Mouse (Mus musculus) liver, adult 2 months (tissue): ENCODE data around the gene Arhgef28. TPM values are rescaled to one million over a fixed set of nuclear protein-coding genes. Genes with fewer than 3 reads are reported as not detected.

Source experiments
- DNase-seq: peaks from one replicate; pipeline ENCODE4 v3.0.0-alpha.2; 2011; ENCODE audit warnings: low read depth, low spot score; ENCODE audit errors: extremely low read depth
- H3K27ac ChIP-seq: fragments of 200-500 bp; replicated peaks from 2 replicates; pipeline ENCODE4 v1.5.1; 2012; ENCODE audit warnings: low read depth, mild to moderate bottlenecking, control low read depth, inconsistent platforms, low read length; ENCODE audit not compliant: insufficient read depth
- H3K27me3 ChIP-seq: fragments of 200-500 bp; 2 replicates; pipeline ENCODE4 v1.6.1; 2012; ENCODE audit warnings: mild to moderate bottlenecking, moderate library complexity, low read length, inconsistent platforms; ENCODE audit not compliant: control insufficient read depth, insufficient read depth
- H3K36me3 ChIP-seq: fragments of 200-500 bp; 2 replicates; pipeline ENCODE4 v1.6.1; 2012; ENCODE audit warnings: low read length, inconsistent platforms; ENCODE audit not compliant: control insufficient read depth, insufficient read depth
- H3K4me1 ChIP-seq: fragments of 200-500 bp; 2 replicates; pipeline ENCODE4 v1.6.1; 2011; ENCODE audit warnings: low read length; ENCODE audit not compliant: control insufficient read depth, insufficient read depth
- H3K4me3 ChIP-seq: fragments of 200-500 bp; 2 replicates; pipeline ENCODE4 v1.5.1; 2011; ENCODE audit warnings: low read depth, mild to moderate bottlenecking, control low read depth, low read length, moderate library complexity; ENCODE audit not compliant: insufficient read depth
- H3K79me2 ChIP-seq: fragments of 200-500 bp; 2 replicates; pipeline ENCODE4 v1.6.1; 2012; ENCODE audit warnings: inconsistent platforms, mild to moderate bottlenecking, low read length, moderate library complexity; ENCODE audit not compliant: control insufficient read depth, insufficient read depth
- H3K9ac ChIP-seq: fragments of 200-500 bp; 2 replicates; pipeline ENCODE4 v1.6.1; 2012; ENCODE audit warnings: low read depth, mild to moderate bottlenecking, control low read depth, inconsistent platforms, low read length
- CTCF ChIP-seq: fragments of 200-500 bp; IDR thresholded peaks from 2 replicates; pipeline ENCODE4 v1.5.1; 2011; ENCODE audit warnings: low read depth, low read length, control low read depth
- POLR2A ChIP-seq: fragments of 200-500 bp; IDR thresholded peaks from 2 replicates; pipeline ENCODE4 v1.6.1; 2011; ENCODE audit warnings: low read length, control low read depth; ENCODE audit not compliant: insufficient read depth; ENCODE audit errors: extremely low read depth
- WGBS: fragments of 180-500 bp; shearing (Covaris S2); methylation state at CpG from one replicate; pipeline ENCODE4 v1.1.7; 2018; 5-methylcytosine and 5-hydroxymethylcytosine counted together
- polyA plus RNA-seq: library from polyadenylated mRNA; depleted of rRNA; stranded (reverse); fragments of >200 nt; gene quantifications from 2 replicates; pipeline ENCODE4 v1.2.3, GENCODE M21; 2012
- total RNA-seq: library from RNA; depleted of rRNA; stranded (reverse); fragments of >200 nt; gene quantifications from 2 replicates; pipeline ENCODE4 v1.2.3, GENCODE M21; 2014

The Arhgef28 gene
- total and polyA plus RNA-seq, 2 experiments = 0.20 to 0.37 TPM

- WGBS = 19% methylated on average over 5 of the region's 5 CpGs
These were observed 176.2 kb downstream of the Arhgef28 start for GRCm38 (mm10) chr13:98030041-98030440.

DNA sequence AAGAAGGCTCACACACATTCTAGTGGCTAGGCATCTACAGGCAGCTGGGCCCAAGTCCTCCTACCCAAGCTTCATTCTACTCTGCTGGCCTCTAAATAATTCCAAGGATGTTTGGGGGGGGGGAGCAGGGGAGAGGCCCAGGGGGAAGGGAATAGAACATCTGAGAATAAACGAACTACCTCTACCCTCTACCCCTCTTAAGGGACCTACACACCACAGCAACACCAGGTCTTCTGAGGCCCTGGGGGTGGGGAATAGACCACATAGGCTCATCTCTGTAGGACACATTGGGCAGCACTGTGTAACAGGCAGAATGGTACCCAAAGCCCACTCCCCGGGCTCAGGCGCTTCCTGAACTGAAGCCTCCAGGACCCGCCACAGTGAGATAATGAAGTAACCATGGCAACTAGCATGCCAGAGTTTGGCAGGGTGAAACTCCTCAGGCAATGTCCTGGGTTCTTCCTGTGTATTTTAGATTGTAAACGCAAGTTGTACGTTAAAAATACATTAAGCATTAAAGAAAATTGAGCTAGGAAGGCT, 177.5 kb downstream of the Arhgef28 start:
- no peak overlapping the region for H3K4me3 ChIP-seq
- H3K27me3 ChIP-seq = no peaks in the 10 kb centered on the region
- TF ChIP-seq POLR2A (no peak), CTCF (no peak)
- no peaks in the 10 kb centered on the region for H3K36me3 ChIP-seq
- H3K9ac ChIP-seq = no peak overlapping the region
- no peaks in the 10 kb centered on the region for H3K4me1 ChIP-seq
- H3K27ac ChIP-seq = no peak overlapping the region
- H3K79me2 ChIP-seq = no peaks in the 10 kb centered on the region
- DNase-seq = no peak
- 65% methylated on average over 6 of the region's 6 CpGs for WGBS

More at GRCm38 (mm10) chr13:98030041-98030440, 176.2 kb downstream of the Arhgef28 start:
- TF ChIP-seq POLR2A (no peak), CTCF (no peak)
- Histone ChIP-seq H3K9ac (no peak overlapping the region), H3K79me2 (no peaks in the 10 kb centered on the region), H3K36me3 (no peaks in the 10 kb centered on the region), H3K27me3 (no peaks in the 10 kb centered on the region), H3K4me1 (no peaks in the 10 kb centered on the region), H3K27ac (no peak overlapping the region), H3K4me3 (no peak overlapping the region)
- no peak for DNase-seq

DNA sequence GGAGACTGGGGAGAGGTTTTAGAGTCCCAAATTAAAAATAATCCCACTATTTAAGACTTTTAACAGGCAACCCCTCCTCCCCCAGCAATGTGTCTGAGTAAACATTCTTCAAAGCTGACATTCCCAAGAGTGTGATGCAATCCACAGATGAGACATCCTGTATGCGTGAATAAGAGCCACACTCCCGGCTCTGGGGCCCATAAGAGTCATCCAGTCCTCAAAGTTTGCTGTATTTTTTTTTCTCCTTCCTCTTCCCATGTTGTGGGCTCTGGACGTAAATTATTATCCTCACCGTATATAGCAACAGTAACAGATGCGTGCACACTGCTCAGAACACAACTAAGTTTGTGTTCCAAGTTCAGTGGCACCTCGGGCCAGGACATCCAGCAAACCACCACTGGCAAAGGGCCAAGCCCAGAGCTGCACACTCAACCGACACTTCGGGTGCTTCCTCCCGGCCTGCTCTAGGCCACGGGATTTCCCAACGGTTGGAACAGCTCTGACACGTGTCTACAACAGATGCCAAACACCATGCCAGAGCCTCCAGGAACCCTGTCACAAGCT, 178.5 kb downstream of the Arhgef28 start:
- peak; percentile 10 for DNase-seq
- Histone ChIP-seq H3K79me2 (no peaks in the 10 kb centered on the region), H3K36me3 (no peaks in the 10 kb centered on the region), H3K4me3 (no peak overlapping the region), H3K4me1 (no peaks in the 10 kb centered on the region), H3K9ac (no peak overlapping the region), H3K27me3 (no peaks in the 10 kb centered on the region), H3K27ac (no peak overlapping the region)
- TF ChIP-seq POLR2A = no peak
- no peak for TF ChIP-seq CTCF
- 47% methylated on average over 12 of the region's 12 CpGs for WGBS

DNA sequence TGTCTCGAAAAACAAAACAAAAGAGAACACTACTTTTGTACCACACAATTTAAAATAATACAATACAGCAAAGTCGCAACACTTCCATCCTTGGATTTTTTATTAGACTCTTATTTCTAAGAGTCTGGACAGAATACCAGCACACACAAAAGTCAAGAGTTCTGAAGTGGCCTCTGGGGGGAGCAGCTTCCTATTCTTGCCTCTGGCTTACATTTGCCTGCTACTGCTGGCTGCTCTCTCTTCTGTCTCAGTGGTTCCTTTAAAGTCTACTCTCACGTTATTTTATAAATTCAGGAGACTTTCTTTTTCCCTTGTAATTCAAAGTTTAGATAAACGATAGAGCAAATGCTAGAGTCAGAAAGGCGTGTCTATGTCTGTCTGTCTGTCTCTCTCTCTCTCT, 179.1 kb downstream of the Arhgef28 start:
- 72% methylated on average over 5 of the region's 5 CpGs for WGBS
- TF ChIP-seq CTCF = no peak
- no peak for TF ChIP-seq POLR2A
- Histone ChIP-seq H3K36me3 (no peaks in the 10 kb centered on the region), H3K27me3 (no peaks in the 10 kb centered on the region), H3K9ac (no peak overlapping the region), H3K4me1 (no peaks in the 10 kb centered on the region), H3K79me2 (no peaks in the 10 kb centered on the region), H3K27ac (no peak overlapping the region), H3K4me3 (no peak overlapping the region)
- no peak for DNase-seq

DNA sequence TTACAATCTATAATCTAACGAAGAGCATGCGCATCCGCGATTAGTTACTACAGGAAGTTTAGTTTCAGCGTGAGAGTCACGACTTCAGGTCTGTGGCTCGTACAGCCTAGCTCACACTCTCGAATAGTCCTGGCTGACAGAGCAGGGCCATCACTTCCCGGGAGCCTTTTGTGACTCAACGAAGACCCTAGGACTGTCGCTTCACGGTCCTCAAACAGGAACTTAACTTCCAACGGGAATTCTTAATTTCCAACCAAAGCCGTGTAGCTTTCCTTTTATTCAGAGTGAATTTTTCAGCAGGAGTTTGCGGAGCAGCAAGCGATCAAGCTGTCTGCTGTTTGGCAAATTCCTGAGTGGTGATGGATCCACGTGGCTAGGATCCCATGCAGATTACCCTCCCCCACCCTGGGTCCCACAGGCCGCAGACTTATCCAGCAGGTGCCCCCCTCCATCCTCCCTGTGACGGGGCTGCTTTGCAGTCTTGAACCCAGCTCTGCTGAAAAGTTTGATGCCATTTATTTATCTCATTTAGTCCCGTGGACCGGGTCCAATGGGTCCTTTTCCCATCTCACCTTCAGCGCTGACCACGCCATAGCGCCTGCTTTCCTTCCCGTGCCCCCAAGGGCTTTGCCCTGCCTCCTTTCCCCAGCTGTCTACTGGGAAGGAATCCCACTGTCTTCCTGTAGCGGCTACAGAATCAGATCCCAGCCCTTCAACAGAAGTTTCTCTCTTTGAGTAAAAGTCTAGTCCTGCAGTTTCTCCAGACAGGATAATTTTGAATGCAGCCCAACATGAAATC, 180.3 kb downstream of the Arhgef28 start:
- TF ChIP-seq POLR2A = no peak
- TF ChIP-seq CTCF = no peak
- WGBS = 80% methylated on average over 26 of the region's 26 CpGs
- Histone ChIP-seq H3K27ac (no peak overlapping the region), H3K27me3 (no peaks in the 10 kb centered on the region), H3K79me2 (no peaks in the 10 kb centered on the region), H3K4me3 (no peak overlapping the region), H3K4me1 (no peaks in the 10 kb centered on the region), H3K36me3 (no peaks in the 10 kb centered on the region), H3K9ac (no peak overlapping the region)
- no peak for DNase-seq

DNA sequence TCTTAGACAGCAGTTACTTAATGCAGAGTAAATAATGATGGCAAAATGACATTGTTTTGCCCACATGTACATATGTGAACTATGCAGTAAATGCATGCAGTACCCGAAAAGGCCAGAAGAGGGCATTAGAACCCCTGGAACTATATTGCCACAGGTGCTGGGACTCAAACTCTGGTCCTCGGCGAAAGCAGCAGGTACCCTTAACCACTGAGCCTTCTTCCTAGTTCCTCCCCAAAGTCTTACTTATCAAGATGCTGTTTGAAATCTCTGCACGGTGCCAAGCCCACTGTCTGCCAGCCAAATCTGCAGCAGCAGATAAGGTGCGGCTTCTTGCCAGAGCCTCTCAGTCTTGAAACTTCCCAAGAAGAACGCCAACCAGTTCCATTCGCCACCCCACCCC, 181.1 kb downstream of the Arhgef28 start:
- H3K4me1 ChIP-seq = no peaks in the 10 kb centered on the region
- DNase-seq = no peak
- 85% methylated on average over 7 of the region's 7 CpGs for WGBS
- H3K79me2 ChIP-seq = no peaks in the 10 kb centered on the region
- H3K4me3 ChIP-seq = no peak overlapping the region
- peak; percentile 30; the same call in 1 of the 2 replicates for TF ChIP-seq CTCF
- TF ChIP-seq POLR2A = no peak
- no peaks in the 10 kb centered on the region for H3K36me3 ChIP-seq
- no peak overlapping the region for H3K27ac ChIP-seq
- H3K9ac ChIP-seq = no peak overlapping the region
- no peaks in the 10 kb centered on the region for H3K27me3 ChIP-seq
